In the genomic region with DNA sequence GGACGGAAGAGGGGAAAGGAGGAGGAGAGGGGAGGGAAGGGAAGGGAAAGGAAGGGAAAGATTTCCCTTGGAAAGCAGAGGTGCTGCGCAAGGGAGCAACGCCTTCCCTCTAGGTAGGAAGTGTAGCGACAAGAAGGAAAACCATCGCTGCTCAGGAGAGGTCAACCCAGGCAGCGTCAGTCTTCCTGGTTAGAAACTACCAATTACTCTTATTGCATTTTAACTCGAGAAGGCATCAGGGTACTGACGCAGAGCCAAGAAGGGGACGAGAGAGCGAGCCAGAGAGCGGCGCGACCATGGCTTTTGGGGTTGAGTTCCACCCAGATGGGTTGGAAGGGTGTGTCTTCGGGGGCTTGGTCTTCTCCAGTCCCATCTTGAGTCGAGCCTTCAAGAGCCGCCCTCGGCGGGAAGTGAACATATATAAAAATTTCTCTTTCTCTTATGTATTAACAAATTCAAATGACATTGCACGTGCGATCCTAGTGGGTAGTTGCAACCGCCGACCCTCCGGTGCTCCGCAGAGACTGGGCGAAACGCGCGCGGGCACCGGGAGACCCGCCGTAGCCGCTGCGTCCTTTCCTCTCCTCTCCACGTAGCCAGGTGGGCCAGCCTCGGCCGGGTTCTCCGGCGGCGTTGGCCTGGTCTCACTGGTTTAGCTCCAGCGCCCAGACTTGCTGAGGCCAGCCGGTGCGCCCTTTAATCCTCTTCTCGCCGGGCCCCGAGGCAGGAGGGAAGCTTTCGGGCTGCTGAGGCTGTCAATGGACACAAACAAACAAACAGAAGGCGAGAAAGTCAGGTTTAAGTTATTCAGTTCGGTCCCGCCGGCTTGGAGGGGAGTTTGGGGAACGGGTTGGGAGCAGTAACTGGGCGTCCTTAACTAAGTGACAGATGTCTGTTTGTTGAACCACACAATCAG, we compare ENCODE assay signal across 12 mouse cellular contexts. TPM values are rescaled to one million over a fixed set of nuclear protein-coding genes. Genes with fewer than 3 reads are reported as not detected.
DNase-seq lines count a peak whose midpoint lies in the region; ATAC-seq and TF ChIP-seq lines count a peak whose summit lies in the region.
"Had no signal": no experiment of that assay in that cellular context is flagged by ENCODE, and none has a peak within 500 bp of the region (broad histone marks: within the 10 kb centered on the region; RNA-seq: fewer than 3 reads in every experiment).

No protein-coding gene starts in this region.

- H3K9me3 ChIP-seq in heart, embryonic 10.5 days = no peaks in the 10 kb centered on the region
- H3K9me3 ChIP-seq in lung, embryonic 15.5 days = no peaks in the 10 kb centered on the region
- no peaks in the 10 kb centered on the region for H3K9me3 ChIP-seq in intestine, embryonic 15.5 days

- H3K4me3 ChIP-seq in heart, embryonic 10.5 days = peak overlapping the region; percentile 62
- H3K4me3 ChIP-seq in lung, embryonic 15.5 days = 0 out of 2 replicates have a peak overlapping the region, but pooled peaks have one; percentile 0
- no peak overlapping the region for H3K4me3 ChIP-seq in lung, adult 2 months (replicated peaks; ENCODE audit: extremely low read depth, low read depth, low read length)
- H3K4me3 ChIP-seq in intestine, embryonic 15.5 days (replicated peaks) = peak overlapping the region; percentile 44
- H3K4me3 ChIP-seq: layer of hippocampus, adult 2 months had no signal

- peaks cover 86% of the 10 kb centered on the region for H3K27me3 ChIP-seq in heart, embryonic 10.5 days (ENCODE audit: insufficient read depth, poor library complexity, severe bottlenecking)
- peaks cover 97% of the 10 kb centered on the region for H3K27me3 ChIP-seq in lung, embryonic 15.5 days
- H3K27me3 ChIP-seq in intestine, embryonic 15.5 days (replicated peaks) = peaks cover 55% of the 10 kb centered on the region

- peak overlapping the region; percentile 91 for H3K27ac ChIP-seq in heart, embryonic 10.5 days
- H3K27ac ChIP-seq in lung, embryonic 15.5 days = no peak overlapping the region
- H3K27ac ChIP-seq in intestine, embryonic 15.5 days = peak overlapping the region; percentile 13
- H3K27ac ChIP-seq: layer of hippocampus, adult 2 months had no signal

- intact Hi-C loops in gastrocnemius, postnatal 36 days (cut with DNase I) = no loop called here

- peaks cover 3% of the 10 kb centered on the region; the same call in 1 of the 2 replicates for H3K36me3 ChIP-seq in heart, embryonic 10.5 days
- no peaks in the 10 kb centered on the region for H3K36me3 ChIP-seq in lung, embryonic 15.5 days
- H3K36me3 ChIP-seq in intestine, embryonic 15.5 days = no peaks in the 10 kb centered on the region

- ATAC-seq in lung, embryonic 15.5 days (ENCODE audit: borderline replicate concordance, extremely low read depth, low FRiP score, low TSS enrichment) = no peak
- ATAC-seq in intestine, embryonic 15.5 days = no peak

- no peak overlapping the region for H3K9ac ChIP-seq in lung, embryonic 15.5 days
- H3K9ac ChIP-seq in intestine, embryonic 15.5 days = peak overlapping the region; percentile 55

- TF ChIP-seq POLR2A in lung, adult 2 months (IDR thresholded peaks at IDR 0.05; ENCODE audit: borderline replicate concordance, extremely low read depth, low read depth, low read length) = no peak

- no peak for DNase-seq in heart, embryonic 10.5 days (ENCODE audit: low spot score)
- DNase-seq in heart, adult 8-10 months (ENCODE audit: low spot score) = no peak
- no peak for DNase-seq in lung, adult 2 months
- DNase-seq in retina, postnatal 7 days (ENCODE audit: low read depth, low spot score) = peak; percentile 35
- DNase-seq in frontal cortex, postnatal 36 days (ENCODE audit: low spot score in 2 of 2) = no peak
- no peak for DNase-seq in gastrocnemius, postnatal 36 days
- DNase-seq: cerebellum, adult 18-20 months had no signal

- peaks cover 56% of the 10 kb centered on the region for H3K4me1 ChIP-seq in heart, embryonic 10.5 days
- H3K4me1 ChIP-seq in lung, embryonic 15.5 days = peaks cover 15% of the 10 kb centered on the region
- H3K4me1 ChIP-seq in lung, adult 2 months (ENCODE audit: control insufficient read depth, insufficient read depth, low read length) = peaks cover 7% of the 10 kb centered on the region
- peaks cover 19% of the 10 kb centered on the region for H3K4me1 ChIP-seq in intestine, embryonic 15.5 days (replicated peaks)

- H3K4me2 ChIP-seq in lung, embryonic 15.5 days = no peak overlapping the region
- peak overlapping the region; percentile 73 for H3K4me2 ChIP-seq in intestine, embryonic 15.5 days (replicated peaks)

- no peak for TF ChIP-seq CTCF in lung, adult 2 months (IDR thresholded peaks at IDR 0.05; ENCODE audit: insufficient read depth, low read length)

- 3% methylated on average over 53 of the region's 53 CpGs for WGBS in heart, embryonic 10.5 days
- WGBS in lung, embryonic 15.5 days = 5% methylated on average over 53 of the region's 53 CpGs
- 10% methylated on average over 53 of the region's 53 CpGs for WGBS in lung, adult 2 months
- WGBS in intestine, embryonic 15.5 days = 10% methylated on average over 53 of the region's 53 CpGs

RNA-seq across cellular contexts. Expression of a gene that starts 3.4 kb away (rescaled TPM):
- 95.3 and 106 TPM in 2 replicates for polyA plus RNA-seq in heart, embryonic 10.5 days (2016; fragmentation: Nextera tagmentation; extraction: Ambion mirVana)
- not detected for total RNA-seq in heart, adult 8-10 months (2022)
- polyA plus RNA-seq in lung, embryonic 15.5 days (2015; fragmentation: Nextera tagmentation; extraction: Ambion mirVana) = 0.36 TPM in 2 replicates
- 0.06 TPM in 1 of 2 replicates, not detected in the other for polyA plus RNA-seq in lung, adult 2 months (2012; rRNA removed)
- 25.9 and 27.5 TPM in 2 replicates for polyA plus RNA-seq in intestine, embryonic 15.5 days (2015; fragmentation: Nextera tagmentation; extraction: Ambion mirVana)
- total RNA-seq in gastrocnemius, postnatal 36 days (2021) = not detected
- total RNA-seq: gastrocnemius, adult 8-10 months; layer of hippocampus, adult 2 months; neutrophil, adult 5-6 weeks had no signal

RNA-seq across cellular contexts. Expression of a gene that starts 27.8 kb away (rescaled TPM):
- polyA plus RNA-seq in heart, embryonic 10.5 days (2016; fragmentation: Nextera tagmentation; extraction: Ambion mirVana) = 8.8 and 12.2 TPM in 2 replicates
- total RNA-seq in heart, adult 8-10 months (2022) = 10 to 100 TPM; 50.1 to 53.8 (median 51.2) TPM
- polyA plus RNA-seq in lung, embryonic 15.5 days (2015; fragmentation: Nextera tagmentation; extraction: Ambion mirVana) = 10.4 and 11.6 TPM in 2 replicates
- polyA plus RNA-seq in lung, adult 2 months (2012; rRNA removed) = 24.7 and 37.0 TPM in 2 replicates
- polyA plus RNA-seq in intestine, embryonic 15.5 days (2015; fragmentation: Nextera tagmentation; extraction: Ambion mirVana) = 11.2 and 12.0 TPM in 2 replicates
- total RNA-seq in gastrocnemius, postnatal 36 days (2021) = 10 to 100 TPM; 36.8 to 37.0 TPM

Comparison
In these comparisons a context has a peak if more than half of its experiments do, and no peak if none do; other contexts are left out.
1. RNA of a gene that starts 3.4 kb away (polyA plus RNA-seq): 95.3 to 106 TPM in heart, embryonic 10.5 days and 25.9 to 27.5 TPM in intestine, embryonic 15.5 days; 0.36 TPM in lung, embryonic 15.5 days and 0.06 TPM in lung, adult 2 months; every median in the first group is over 10 times any median in the second.